ENCODE assay signal across 26 mouse cellular contexts in the genomic region with DNA sequence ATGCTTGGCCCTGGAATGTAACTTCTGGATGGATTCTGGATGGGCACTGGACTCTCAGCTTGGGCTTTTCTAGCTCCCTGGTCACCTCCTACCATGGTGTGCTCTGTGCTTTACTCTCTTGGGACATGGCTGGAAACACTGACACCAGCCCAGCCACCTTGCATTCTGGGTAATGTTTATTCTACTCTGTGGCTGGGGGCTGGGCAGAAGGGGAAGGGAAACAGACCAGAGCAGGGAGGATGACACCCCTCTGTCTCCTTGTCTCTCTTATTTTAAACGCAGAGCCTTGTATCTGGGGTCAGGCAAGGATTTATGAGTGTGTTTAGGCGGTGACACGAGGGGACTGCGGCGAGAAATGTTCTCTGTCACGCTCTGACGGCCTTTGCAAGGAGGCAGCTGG.
DNase-seq lines count a peak whose midpoint lies in the region; ATAC-seq lines count a peak whose summit lies in the region.
"Had no signal": no experiment of that assay in that cellular context is flagged by ENCODE, and none has a peak within 500 bp of the region (broad histone marks: within the 10 kb centered on the region; RNA-seq: fewer than 3 reads in every experiment).

No protein-coding gene starts in this region.

- H3K36me3 ChIP-seq in kidney, embryonic 14.5 days (ENCODE audit: control insufficient read depth, insufficient read depth, low read length): no peaks in the 10 kb centered on the region
- H3K36me3 ChIP-seq in kidney, embryonic 16.5 days (ENCODE audit: insufficient read depth, low read length): no peaks in the 10 kb centered on the region
- H3K36me3 ChIP-seq in midbrain, embryonic 10.5 days: no peaks in the 10 kb centered on the region
- H3K36me3 ChIP-seq in midbrain, embryonic 16.5 days (ENCODE audit: control insufficient read depth, insufficient read depth, low read length): no peaks in the 10 kb centered on the region
- H3K36me3 ChIP-seq in neural tube, embryonic 13.5 days: no peaks in the 10 kb centered on the region
- H3K36me3 ChIP-seq: embryonic facial prominence, embryonic 13.5 days; embryonic facial prominence, embryonic 15.5 days; forebrain, embryonic 10.5 days; forebrain, embryonic 12.5 days had no signal

- no peak overlapping the region for H3K9ac ChIP-seq in kidney, embryonic 14.5 days (ENCODE audit: low read depth, low read length)
- no peak overlapping the region for H3K9ac ChIP-seq in kidney, embryonic 16.5 days (replicated peaks; ENCODE audit: low read length)
- no peak overlapping the region for H3K9ac ChIP-seq in midbrain, embryonic 16.5 days (ENCODE audit: low read depth, low read length)
- 0 out of 2 replicates have a peak overlapping the region, but pooled peaks have one; percentile 22 for H3K9ac ChIP-seq in neural tube, embryonic 13.5 days
- H3K9ac ChIP-seq: embryonic facial prominence, embryonic 13.5 days; embryonic facial prominence, embryonic 15.5 days; forebrain, embryonic 12.5 days had no signal

- ATAC-seq in kidney, embryonic 14.5 days (ENCODE audit: low FRiP score, low TSS enrichment): peak; percentile 84
- ATAC-seq in kidney, embryonic 16.5 days (ENCODE audit: low FRiP score, low TSS enrichment): peak; percentile 69; the same call in 1 of the 2 replicates
- ATAC-seq in midbrain, embryonic 16.5 days: no peak
- no peak for ATAC-seq in neural tube, embryonic 13.5 days (ENCODE audit: low read depth)
- ATAC-seq: CD4-positive, CD25-positive, alpha-beta regulatory T cell, adult 4 months; forebrain, embryonic 14.5 days had no signal

- no peak overlapping the region for H3K4me3 ChIP-seq in kidney, embryonic 14.5 days (ENCODE audit: low read length)
- no peak overlapping the region for H3K4me3 ChIP-seq in kidney, embryonic 16.5 days (ENCODE audit: low read length)
- H3K4me3 ChIP-seq in midbrain, embryonic 10.5 days: no peak overlapping the region
- H3K4me3 ChIP-seq in midbrain, embryonic 16.5 days (ENCODE audit: low read depth, low read length): no peak overlapping the region
- H3K4me3 ChIP-seq in neural tube, embryonic 13.5 days: no peak overlapping the region
- H3K4me3 ChIP-seq: embryonic facial prominence, embryonic 13.5 days; embryonic facial prominence, embryonic 15.5 days; erythroblast, embryonic 14.5 days; forebrain, embryonic 10.5 days; forebrain, embryonic 12.5 days had no signal

- H3K27me3 ChIP-seq in kidney, embryonic 14.5 days (ENCODE audit: control insufficient read depth, insufficient read depth, low read length): peaks cover 35% of the 10 kb centered on the region; the same call in 1 of the 2 replicates
- H3K27me3 ChIP-seq in kidney, embryonic 16.5 days (ENCODE audit: insufficient read depth, low read length): peaks cover 45% of the 10 kb centered on the region
- peaks cover 56% of the 10 kb centered on the region for H3K27me3 ChIP-seq in midbrain, embryonic 10.5 days (ENCODE audit: low read depth, poor library complexity, severe bottlenecking)
- H3K27me3 ChIP-seq in midbrain, embryonic 16.5 days (ENCODE audit: control insufficient read depth, insufficient read depth, low read depth, low read length): peaks cover 4% of the 10 kb centered on the region; the same call in 1 of the 2 replicates
- H3K27me3 ChIP-seq in neural tube, embryonic 13.5 days: peaks cover 28% of the 10 kb centered on the region

- H3K4me1 ChIP-seq in kidney, embryonic 14.5 days (ENCODE audit: control insufficient read depth, insufficient read depth, low read length): 0 out of 2 replicates have a peak, but pooled peaks cover 3% of the 10 kb centered on the region
- H3K4me1 ChIP-seq in kidney, embryonic 16.5 days (ENCODE audit: insufficient read depth, low read length): no peaks in the 10 kb centered on the region
- peaks cover 39% of the 10 kb centered on the region for H3K4me1 ChIP-seq in midbrain, embryonic 10.5 days
- H3K4me1 ChIP-seq in midbrain, embryonic 16.5 days (ENCODE audit: control insufficient read depth, insufficient read depth, low read length): peaks cover 17% of the 10 kb centered on the region
- peaks cover 46% of the 10 kb centered on the region for H3K4me1 ChIP-seq in neural tube, embryonic 13.5 days (replicated peaks)

- DNase-seq in kidney, adult 18-20 months: no peak
- no peak for DNase-seq in kidney, adult 11 months
- DNase-seq in midbrain, embryonic 10.5 days (ENCODE audit: low spot score): no peak
- no peak for DNase-seq in neural tube, embryonic 10.5 days (ENCODE audit: extremely low spot score, low spot score)
- DNase-seq: adrenal gland, adult 2 months; adrenal gland, postnatal 10 days; adrenal gland, postnatal 25 days; B cell, adult 2 months; cerebellum, adult 11 months; cerebellum, adult 18-20 months; cerebellum, adult 8-10 months; cerebellum, adult 9-11 months; cerebellum, postnatal 14 days; cerebellum, postnatal 36 days; embryo, embryonic 11 days had no signal

- no peak overlapping the region for H3K27ac ChIP-seq in kidney, embryonic 14.5 days (ENCODE audit: low read depth, low read length)
- H3K27ac ChIP-seq in kidney, embryonic 16.5 days (ENCODE audit: low read length): no peak overlapping the region
- H3K27ac ChIP-seq in midbrain, embryonic 10.5 days (replicated peaks): 0 out of 2 replicates have a peak overlapping the region, but pooled peaks have one; percentile 23
- no peak overlapping the region for H3K27ac ChIP-seq in midbrain, embryonic 16.5 days (ENCODE audit: low read length)
- H3K27ac ChIP-seq in neural tube, embryonic 13.5 days (replicated peaks): peak overlapping the region; percentile 33; the same call in 1 of the 2 replicates
- H3K27ac ChIP-seq: embryonic facial prominence, embryonic 13.5 days; embryonic facial prominence, embryonic 15.5 days; forebrain, embryonic 10.5 days; forebrain, embryonic 12.5 days had no signal

- H3K9me3 ChIP-seq in kidney, embryonic 14.5 days (ENCODE audit: control insufficient read depth, low read length): no peaks in the 10 kb centered on the region
- H3K9me3 ChIP-seq in kidney, embryonic 16.5 days (ENCODE audit: low read length): no peaks in the 10 kb centered on the region
- no peaks in the 10 kb centered on the region for H3K9me3 ChIP-seq in midbrain, embryonic 10.5 days (replicated peaks)
- H3K9me3 ChIP-seq in midbrain, embryonic 16.5 days (replicated peaks; ENCODE audit: control insufficient read depth, low read length, poor library complexity, severe bottlenecking): no peaks in the 10 kb centered on the region
- no peaks in the 10 kb centered on the region for H3K9me3 ChIP-seq in neural tube, embryonic 13.5 days
- H3K9me3 ChIP-seq: embryonic facial prominence, embryonic 13.5 days; embryonic facial prominence, embryonic 15.5 days; forebrain, embryonic 10.5 days; forebrain, embryonic 12.5 days had no signal

- 2% methylated on average over 7 of the region's 7 CpGs for WGBS in kidney, embryonic 14.5 days
- WGBS in kidney, embryonic 16.5 days: 6% methylated on average over 7 of the region's 7 CpGs
- WGBS in midbrain, embryonic 10.5 days: 68% methylated on average over 7 of the region's 7 CpGs
- 43% methylated on average over 7 of the region's 7 CpGs for WGBS in midbrain, embryonic 16.5 days
- WGBS in neural tube, embryonic 13.5 days: 10% methylated on average over 7 of the region's 7 CpGs

- no peak overlapping the region for H3K4me2 ChIP-seq in kidney, embryonic 14.5 days (replicated peaks; ENCODE audit: low read depth, low read length)
- no peak overlapping the region for H3K4me2 ChIP-seq in kidney, embryonic 16.5 days (replicated peaks; ENCODE audit: low read depth, low read length)
- H3K4me2 ChIP-seq in midbrain, embryonic 16.5 days (ENCODE audit: low read length): no peak overlapping the region
- H3K4me2 ChIP-seq in neural tube, embryonic 13.5 days: no peak overlapping the region
- H3K4me2 ChIP-seq: embryonic facial prominence, embryonic 13.5 days; embryonic facial prominence, embryonic 15.5 days; forebrain, embryonic 12.5 days had no signal

Comparison
In these comparisons a context has a peak if more than half of its experiments do, and no peak if none do; other contexts are left out.
1. H3K27ac ChIP-seq: peak in midbrain, embryonic 10.5 days (single experiment) and neural tube, embryonic 13.5 days (single experiment); none in kidney, embryonic 14.5 days (single experiment), kidney, embryonic 16.5 days (single experiment) and midbrain, embryonic 16.5 days (single experiment).
2. ATAC-seq: peak in kidney, embryonic 14.5 days (single experiment) and kidney, embryonic 16.5 days (single experiment); none in midbrain, embryonic 16.5 days (single experiment) and neural tube, embryonic 13.5 days (single experiment).